Mouse (Mus musculus) gastrocnemius, postnatal 4 days (tissue): ENCODE results near the gene Eno1. TPM values are rescaled to one million over a fixed set of nuclear protein-coding genes. Genes with fewer than 3 reads are reported as not detected.

Source experiments
- DNase-seq, 2 experiments: peaks; one replicate each; pipeline ENCODE4 v3.0.0; 2021 to 2022; ENCODE audit warnings: low spot score in 2 of 2, mixed read lengths in 2 of 2
- total RNA-seq, 2 experiments: library from RNA; stranded (reverse); gene quantifications; 2 replicates each; pipeline ENCODE4 v1.2.3; 2021

Gene Eno1
- total RNA-seq, 2 experiments from 2014 or later = 479 to 529 TPM

DNA sequence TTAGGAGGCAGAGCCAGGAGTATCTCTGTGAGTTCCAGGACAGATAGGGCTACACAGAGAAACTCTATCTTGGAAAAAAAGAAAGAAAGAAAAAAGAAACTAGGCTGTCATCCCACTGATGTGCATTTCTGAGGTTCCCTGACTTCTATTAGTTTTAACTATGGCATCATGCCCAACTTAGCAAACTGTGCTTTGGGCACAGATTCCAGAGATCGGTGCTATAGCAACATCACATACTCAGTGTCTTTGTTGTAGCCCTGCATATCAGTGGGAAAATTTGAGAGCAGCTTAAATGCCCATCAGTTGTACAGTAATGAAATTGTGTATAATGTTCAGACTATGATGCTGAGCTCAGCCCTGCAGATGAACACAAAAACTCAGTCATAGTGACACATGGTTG is 10.8 kb upstream of the Eno1 start:
- no peak for DNase-seq

GRCm38 (mm10) chr4:150226818-150227688 is 9.5 kb upstream of the Eno1 start:
- peak in 1 of 2 experiments; percentile 51 for DNase-seq

GRCm38 (mm10) chr4:150228581-150229348 is 7.8 kb upstream of the Eno1 start:
- DNase-seq = no peak

- DNase-seq = no peak
These were observed 6.7 kb upstream of the Eno1 start for GRCm38 (mm10) chr4:150229747-150230390.

- DNase-seq = no peak
These were observed 5.8 kb upstream of the Eno1 start for GRCm38 (mm10) chr4:150230460-150231407.

DNA sequence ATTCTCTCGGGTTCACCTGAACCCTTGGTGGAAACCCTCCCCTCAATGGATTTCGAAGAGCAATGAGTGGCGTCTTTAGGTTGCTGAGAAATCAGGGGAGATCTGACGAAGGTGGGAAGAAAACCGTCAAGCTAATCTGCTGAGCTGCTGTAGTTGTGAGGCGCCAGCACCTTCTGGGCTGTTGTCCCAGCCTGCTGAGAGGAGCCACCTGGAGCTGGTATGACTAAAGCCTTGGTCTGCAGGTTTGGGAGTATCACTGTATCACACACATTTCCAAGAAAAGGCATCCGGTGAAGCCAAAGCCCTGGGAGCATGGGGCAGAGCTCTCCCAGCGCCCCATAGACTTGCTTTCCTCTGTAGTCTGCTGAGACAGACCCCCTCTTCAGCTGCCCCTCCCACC is 4.7 kb upstream of the Eno1 start:
- no peak for DNase-seq

- DNase-seq = peak in 1 of 2 experiments; percentile 32
These were observed 1.8 kb upstream of the Eno1 start for GRCm38 (mm10) chr4:150234599-150235327.

GRCm38 (mm10) chr4:150235585-150235984 is 936 bp upstream of the Eno1 start:
- DNase-seq = no peak

- DNase-seq = no peak
These were observed 490 bp upstream of the Eno1 start for GRCm38 (mm10) chr4:150236031-150236430.

DNA sequence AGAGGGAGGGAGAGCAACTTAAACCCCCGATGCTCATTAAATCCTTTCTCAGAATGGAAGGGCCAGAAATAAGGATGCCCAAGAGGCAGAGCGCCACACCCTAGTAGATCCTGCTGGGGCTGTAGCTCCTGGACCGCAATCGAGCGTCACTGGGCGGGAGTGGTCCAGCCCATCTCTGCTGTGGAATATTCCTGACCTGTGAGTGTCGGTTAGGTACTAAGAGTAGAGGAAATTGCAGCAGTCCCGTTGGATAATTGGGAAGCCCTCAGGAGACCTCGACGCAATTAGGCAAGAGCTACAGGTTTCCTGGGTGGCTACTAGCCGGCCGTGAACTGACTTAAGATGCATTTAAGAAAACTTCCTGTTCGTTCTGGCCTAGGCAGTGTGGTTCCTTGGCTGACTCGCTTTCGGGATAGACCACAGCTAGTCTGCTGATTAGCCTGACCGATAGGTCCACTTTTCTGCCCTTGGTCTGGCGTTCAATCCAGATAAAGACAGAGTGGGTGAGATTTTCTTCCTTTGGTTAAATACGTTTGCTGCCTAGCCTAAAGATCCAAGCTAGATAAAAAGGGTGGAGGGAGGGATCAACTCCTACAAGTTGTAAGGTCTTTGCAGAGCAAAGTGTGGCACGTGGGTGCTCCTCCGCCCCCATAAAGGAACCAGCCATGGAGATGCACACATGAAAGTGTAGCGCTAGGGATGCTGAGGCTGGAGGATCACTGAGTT is 1.3 kb downstream of the Eno1 start:
- peak in 1 of 2 experiments; percentile 24 for DNase-seq

DNA sequence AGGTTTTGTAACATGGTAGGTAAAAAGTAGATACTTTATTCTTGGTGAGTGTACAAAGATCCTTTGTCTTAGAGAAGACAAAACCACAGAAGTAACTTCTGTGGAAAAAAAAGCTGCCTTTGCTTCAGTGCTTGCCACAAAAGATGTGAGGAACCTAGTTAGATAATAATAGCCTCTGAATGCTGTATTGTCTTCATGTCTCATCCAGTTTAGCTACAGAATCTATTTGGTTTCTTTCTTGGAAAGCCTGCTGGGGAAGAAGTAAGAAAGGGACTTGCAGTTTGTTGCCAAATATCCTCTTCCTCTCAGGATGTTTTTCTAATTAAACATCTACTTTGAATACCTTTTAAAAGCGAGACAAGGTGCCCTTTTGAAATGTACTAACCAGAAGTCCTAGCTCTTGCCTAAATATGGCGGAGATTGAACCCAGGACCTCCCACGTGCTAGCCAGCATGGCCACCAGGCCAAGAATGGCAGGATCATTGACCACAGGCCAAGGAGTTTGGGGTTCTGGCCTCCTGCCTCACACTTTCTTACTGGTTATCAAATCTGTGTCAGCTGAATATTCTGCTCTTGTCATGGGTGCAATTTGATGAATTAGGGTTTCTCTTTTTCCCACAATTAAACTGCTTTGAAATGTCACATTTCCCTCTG is 2.0 kb downstream of the Eno1 start:
- DNase-seq = no peak

DNA sequence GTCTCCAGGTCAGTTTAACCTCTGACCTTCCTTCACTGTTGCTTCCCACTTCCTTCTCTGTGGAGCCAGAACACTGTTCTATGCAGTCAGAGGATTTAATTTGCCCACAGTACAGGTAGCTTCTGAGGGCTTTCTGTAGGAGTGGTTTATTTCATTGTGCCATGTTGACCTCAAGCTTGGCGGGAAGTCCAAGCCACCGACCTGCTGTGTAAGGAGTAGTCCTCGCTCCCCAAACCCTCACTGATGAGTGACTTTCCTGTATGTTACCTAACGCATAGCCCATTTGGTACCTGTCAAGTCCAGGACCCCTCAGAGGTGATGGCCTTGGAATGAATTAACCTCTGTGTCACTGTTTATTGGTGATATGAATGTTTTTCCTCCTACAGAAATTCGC is 2.6 kb downstream of the Eno1 start:
- no peak for DNase-seq

DNA sequence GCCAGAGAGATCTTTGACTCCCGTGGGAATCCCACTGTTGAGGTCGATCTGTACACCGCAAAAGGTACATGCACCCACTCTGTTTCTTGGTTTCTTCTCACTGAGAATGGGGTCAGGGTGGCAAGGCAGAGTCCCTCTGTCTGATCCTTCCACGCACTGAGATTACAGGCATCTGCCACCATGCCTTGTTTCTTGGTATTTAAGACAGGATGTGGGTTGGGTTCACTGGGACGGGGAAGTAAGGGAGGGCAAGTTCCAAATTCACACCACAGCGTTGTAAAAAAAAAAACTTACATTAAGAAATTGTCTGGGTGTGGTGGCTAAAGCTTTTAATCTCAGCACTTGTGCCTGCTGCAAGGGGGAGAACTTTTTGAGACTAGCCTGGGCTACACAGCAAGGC is 3.0 kb downstream of the Eno1 start:
- no peak for DNase-seq

DNA sequence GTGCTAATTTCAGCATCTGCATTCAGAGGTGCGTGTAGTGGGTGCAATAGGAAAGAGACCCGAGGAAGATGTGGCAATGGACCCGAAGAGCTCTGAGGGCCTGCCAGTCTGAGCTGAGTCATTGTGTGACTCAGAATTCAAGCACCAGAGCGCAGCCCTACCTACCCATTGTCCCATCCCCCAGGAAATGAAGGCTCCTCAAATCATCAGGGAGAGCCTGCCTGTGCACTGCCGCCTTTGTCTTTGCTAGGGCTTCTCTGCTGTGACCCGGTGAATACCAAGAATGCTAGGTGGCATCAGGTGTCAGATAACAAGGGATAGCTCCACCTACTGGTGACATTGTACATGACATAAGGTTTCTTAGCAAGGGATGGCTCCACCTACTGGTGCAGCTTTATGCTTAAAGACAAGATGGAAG is 3.4 kb downstream of the Eno1 start:
- peak in 1 of 2 experiments; percentile 68 for DNase-seq

GRCm38 (mm10) chr4:150240381-150240886 is 3.9 kb downstream of the Eno1 start:
- no peak for DNase-seq

DNA sequence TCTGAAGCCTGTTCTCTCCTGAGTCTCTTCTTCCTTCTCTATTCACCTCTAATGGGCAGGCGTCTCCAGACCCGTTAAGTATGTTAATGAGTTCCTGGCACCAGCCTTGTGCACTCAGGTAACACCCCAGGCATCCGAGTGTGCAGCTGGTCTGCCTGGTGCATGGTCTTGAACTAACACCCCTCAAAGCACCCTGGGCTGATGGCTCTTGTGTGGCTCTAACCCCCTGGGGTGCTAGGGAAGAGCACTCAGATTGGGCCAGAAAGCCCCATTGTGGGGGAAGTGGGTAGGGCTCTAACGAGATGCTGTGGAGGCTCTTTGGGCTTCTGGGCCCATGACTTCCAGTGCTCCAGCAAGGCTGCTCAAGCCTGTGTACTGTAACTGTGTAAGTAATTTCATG is 5.2 kb downstream of the Eno1 start:
- DNase-seq = no peak

GRCm38 (mm10) chr4:150242745-150243144 is 6.2 kb downstream of the Eno1 start:
- DNase-seq = no peak

- DNase-seq = peak in 1 of 2 experiments; percentile 28
These were observed 9.4 kb downstream of the Eno1 start for GRCm38 (mm10) chr4:150245876-150246275.
